Mouse (Mus musculus) forebrain, embryonic 11.5 days (tissue): Measurements from ENCODE around the gene Ankib1. TPM values are rescaled to one million over a fixed set of nuclear protein-coding genes. Genes with fewer than 3 reads are reported as not detected.
A peak's percentile ranks its signal among the peaks of the same experiment; 100 is the strongest.
"Not testable (repeated sequence)": the region's sequence is repeated elsewhere in the genome, so short reads cannot be mapped to it uniquely, and the experiment has no call there.

Experiments
- ATAC-seq: fragments of 200-750 bp; cut with Nextera tagmentation; replicated peaks from 2 replicates; pipeline ENCODE4 v1.8.0; 2017; ENCODE audit warnings: moderate TSS enrichment; ENCODE audit not compliant: low FRiP score
- DNase-seq: peaks from one replicate; pipeline ENCODE4 v3.0.0-alpha.2; 2017; ENCODE audit warnings: low spot score
- H3K27ac ChIP-seq: fragments of 300-500 bp; sonication (generic); 2 replicates; pipeline ENCODE4 v1.5.1; 2014; ENCODE audit warnings: low read depth, low read length
- H3K27me3 ChIP-seq: fragments of 300-500 bp; sonication (generic); 2 replicates; pipeline ENCODE4 v1.6.1; 2014; ENCODE audit warnings: mild to moderate bottlenecking, low read length, mixed read lengths; ENCODE audit not compliant: control insufficient read depth, insufficient read depth
- H3K36me3 ChIP-seq: fragments of 300-500 bp; sonication (generic); 2 replicates; pipeline ENCODE4 v1.6.1; 2014; ENCODE audit warnings: mild to moderate bottlenecking, low read length, moderate library complexity, mixed read lengths; ENCODE audit not compliant: control insufficient read depth, insufficient read depth
- H3K4me1 ChIP-seq: fragments of 300-500 bp; sonication (generic); replicated peaks from 2 replicates; pipeline ENCODE4 v1.6.1; 2014; ENCODE audit warnings: low read length, mixed read lengths; ENCODE audit not compliant: control insufficient read depth, insufficient read depth
- H3K4me2 ChIP-seq: fragments of 300-500 bp; sonication (generic); 2 replicates; pipeline ENCODE4 v1.6.1; 2014; ENCODE audit warnings: low read depth, mild to moderate bottlenecking, low read length, moderate library complexity, mixed read lengths; ENCODE audit not compliant: severe bottlenecking
- H3K4me3 ChIP-seq: fragments of 300-500 bp; sonication (generic); 2 replicates; pipeline ENCODE4 v1.5.1; 2014; ENCODE audit warnings: low read depth, low read length
- H3K9ac ChIP-seq: fragments of 300-500 bp; sonication (generic); 2 replicates; pipeline ENCODE4 v1.6.1; 2014; ENCODE audit warnings: low read length
- H3K9me3 ChIP-seq: fragments of 300-500 bp; sonication (generic); 2 replicates; pipeline ENCODE4 v1.6.1; 2016; ENCODE audit warnings: low read length, mixed read lengths; ENCODE audit not compliant: control insufficient read depth
- WGBS: fragments of 180-500 bp; shearing (Covaris S2); extraction: QIAGEN DNeasy Blood & Tissue Kit; methylation state at CpG from one replicate; pipeline ENCODE4 v1.1.7; 2014; 5-methylcytosine and 5-hydroxymethylcytosine counted together
- polyA plus RNA-seq: library from polyadenylated mRNA; unstranded; fragments of >200 nt; fragmentation: Nextera tagmentation; extraction: Ambion mirVana; gene quantifications from 2 replicates; pipeline ENCODE4 v1.2.1, GENCODE M21; 2014

Ankib1 gene
- polyA plus RNA-seq, 1 experiment from 2014 or later: 17.0 TPM

DNA sequence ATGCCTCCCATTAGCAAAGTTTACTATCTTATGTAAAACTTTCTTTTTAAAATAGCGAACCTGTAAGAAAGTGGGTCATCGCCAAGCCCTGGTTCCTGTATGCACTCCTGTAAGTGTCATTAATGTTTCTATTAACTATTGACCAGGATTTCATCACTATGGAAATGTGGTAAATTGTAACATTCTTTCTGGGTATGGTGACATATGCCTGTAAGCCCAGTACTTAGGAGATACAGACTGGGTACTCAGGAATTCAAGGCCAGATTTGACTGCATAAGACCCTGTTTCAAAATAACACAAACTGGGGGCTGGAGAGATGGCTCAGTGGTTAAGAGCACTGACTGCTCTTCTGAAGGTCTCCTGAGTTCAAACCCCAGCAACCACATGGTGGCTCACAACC, 137.5 kb downstream of the Ankib1 start:
- no peak overlapping the region for H3K27ac ChIP-seq
- no peak overlapping the region for H3K4me2 ChIP-seq
- H3K4me3 ChIP-seq: no peak overlapping the region
- H3K27me3 ChIP-seq: no peaks in the 10 kb centered on the region
- H3K9ac ChIP-seq: no peak overlapping the region
- no peaks in the 10 kb centered on the region for H3K4me1 ChIP-seq
- DNase-seq (no peak), ATAC-seq (no peak)
- WGBS: 90% methylated on average over 2 of the region's 2 CpGs
- H3K9me3 ChIP-seq: no peaks in the 10 kb centered on the region
- H3K36me3 ChIP-seq: no peaks in the 10 kb centered on the region

DNA sequence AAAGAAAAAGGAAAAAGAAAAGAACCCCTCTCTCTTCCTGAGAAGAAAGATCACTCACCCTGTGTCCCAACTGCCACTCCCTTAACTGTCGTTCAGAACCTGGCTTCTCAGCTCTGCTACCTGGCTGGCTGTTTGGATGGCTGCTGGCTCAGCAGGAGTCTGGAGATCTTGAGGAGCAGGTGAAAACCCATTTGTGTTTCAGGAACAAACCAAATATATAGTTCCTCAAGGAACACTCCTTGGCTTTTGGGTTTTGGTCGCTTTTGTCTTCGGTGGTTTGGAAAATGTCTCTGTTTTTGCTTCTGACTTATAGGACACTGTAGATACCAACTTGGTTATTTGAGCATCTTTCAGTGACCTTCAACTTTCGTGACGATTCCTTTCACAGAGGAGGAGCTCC, 145.6 kb downstream of the Ankib1 start, which contains the start of gene Gatad1:
Gene Gatad1, minus strand, starts transcription at position 101 of the 400 bp plus-strand sequence.
- no peak for DNase-seq
- Histone ChIP-seq H3K9me3 (no peaks in the 10 kb centered on the region), H3K9ac (no peak within 1 kb of the TSS), H3K27ac (no peak within 1 kb of the TSS), H3K36me3 (no peaks in the 10 kb centered on the region), H3K4me2 (no peak within 1 kb of the TSS), H3K4me1 (no peaks in the 10 kb centered on the region), H3K27me3 (no peaks in the 10 kb centered on the region), H3K4me3 (no peak within 1 kb of the TSS)
- ATAC-seq: no peak
- WGBS: 79% methylated on average over 5 of the region's 5 CpGs

DNA sequence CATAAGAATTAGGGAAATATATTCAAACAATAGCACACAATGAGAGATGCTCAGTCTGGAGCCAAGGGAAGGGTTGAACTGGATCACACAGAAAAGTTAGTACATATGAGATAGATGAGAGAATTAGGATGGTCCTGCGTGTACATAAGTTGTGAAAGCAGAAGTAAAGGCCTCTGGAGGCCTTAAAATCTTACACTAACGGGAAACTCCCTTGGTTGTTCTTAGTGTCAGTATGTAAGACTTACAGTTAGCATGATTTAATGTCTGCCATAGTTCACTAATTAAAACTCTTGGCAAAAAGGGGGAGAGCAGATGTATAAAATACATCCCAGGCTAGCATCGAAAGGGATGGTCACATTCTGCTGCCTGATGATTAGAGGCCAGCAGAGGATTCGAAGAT, 148.9 kb downstream of the Ankib1 start:
- Histone ChIP-seq H3K4me3 (no peak overlapping the region), H3K9me3 (no peaks in the 10 kb centered on the region), H3K27ac (no peak overlapping the region), H3K27me3 (no peaks in the 10 kb centered on the region), H3K4me2 (no peak overlapping the region), H3K36me3 (no peaks in the 10 kb centered on the region), H3K9ac (no peak overlapping the region), H3K4me1 (no peaks in the 10 kb centered on the region)
- no peak for ATAC-seq
- WGBS: 91% methylated on average over 4 of the region's 4 CpGs
- DNase-seq: no peak

DNA sequence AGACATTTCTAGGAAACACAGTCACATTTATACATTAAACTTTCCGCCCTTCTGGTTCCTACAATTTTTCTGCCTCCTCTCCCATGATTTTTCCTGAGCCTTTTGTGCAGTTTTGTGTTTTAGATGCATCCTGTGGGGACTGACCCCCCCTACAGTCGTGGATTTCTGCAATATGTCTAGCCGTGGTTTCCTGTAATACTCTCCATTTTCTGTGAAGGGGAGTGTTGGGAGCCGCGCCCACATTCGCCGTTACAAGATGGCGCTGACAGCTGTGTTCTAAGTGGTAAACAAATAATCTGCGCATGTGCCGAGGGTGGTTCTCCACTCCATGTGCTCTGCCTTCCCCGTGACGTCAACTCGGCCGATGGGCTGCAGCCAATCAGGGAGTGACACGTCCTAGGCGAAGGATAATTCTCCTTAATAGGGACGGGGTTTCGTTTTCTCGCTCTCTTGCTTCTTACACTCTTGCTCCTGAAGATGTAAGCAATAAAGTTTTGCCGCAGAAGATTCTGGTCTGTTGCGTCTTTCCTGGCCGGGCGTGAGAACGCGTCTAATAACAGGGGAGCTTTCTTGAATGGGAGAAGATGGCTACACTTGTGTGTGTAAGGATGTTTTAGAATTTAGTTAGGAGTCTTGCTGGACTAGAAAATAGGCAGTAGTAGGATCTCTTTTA, 149.7 kb downstream of the Ankib1 start:
- H3K36me3 ChIP-seq, H3K27ac ChIP-seq, ATAC-seq, H3K9ac ChIP-seq, DNase-seq, H3K27me3 ChIP-seq, H3K4me3 ChIP-seq, H3K4me1 ChIP-seq, H3K9me3 ChIP-seq, H3K4me2 ChIP-seq: not testable (repeated sequence)
- 93% methylated on average over 15 of the region's 25 CpGs for WGBS

DNA sequence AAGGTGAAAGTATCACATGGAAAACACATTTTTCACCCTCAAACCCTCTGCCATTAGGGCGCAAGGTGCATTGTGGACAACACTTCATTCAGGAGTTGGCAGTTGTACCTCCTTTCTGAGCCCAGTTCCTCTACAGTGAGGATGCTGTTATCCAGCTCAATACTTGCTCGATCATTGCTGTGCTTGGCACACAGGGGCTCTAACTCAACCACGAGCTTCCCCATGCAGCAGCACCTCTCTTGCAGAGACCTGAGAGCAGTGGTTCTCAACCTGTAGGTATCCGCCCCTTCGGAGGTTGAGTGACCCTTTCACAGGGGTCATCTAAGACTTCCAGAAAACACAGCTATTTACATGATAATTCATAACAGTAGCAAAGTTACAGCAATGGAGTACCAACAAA, 151.1 kb downstream of the Ankib1 start:
- Histone ChIP-seq H3K4me3 (no peak overlapping the region), H3K27ac (no peak overlapping the region), H3K4me1 (no peaks in the 10 kb centered on the region), H3K27me3 (no peaks in the 10 kb centered on the region), H3K36me3 (no peaks in the 10 kb centered on the region), H3K4me2 (no peak overlapping the region), H3K9me3 (no peaks in the 10 kb centered on the region), H3K9ac (no peak overlapping the region)
- DNase-seq: no peak
- WGBS: 88% methylated on average over 5 of the region's 5 CpGs
- no peak for ATAC-seq

DNA sequence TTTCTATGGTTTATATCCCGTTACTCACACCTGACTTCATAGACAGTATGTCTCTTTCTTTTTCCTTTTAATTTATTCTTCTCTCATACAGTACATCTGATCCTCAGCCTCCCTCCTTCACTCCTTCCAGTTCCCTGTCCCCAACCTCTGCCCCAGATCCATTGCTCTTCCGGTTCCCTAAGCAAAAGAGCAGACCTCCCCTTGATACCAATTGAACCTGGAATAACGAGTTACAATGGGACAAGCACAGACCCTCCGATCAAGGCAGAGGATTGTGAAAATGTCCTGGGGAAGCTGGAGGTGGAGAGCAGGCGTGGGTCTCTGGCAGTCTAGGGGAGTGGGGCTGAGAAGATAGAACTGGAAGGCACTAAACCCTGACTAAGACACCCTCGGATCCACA, 151.8 kb downstream of the Ankib1 start, which contains the start of gene Tmbim7:
Gene Tmbim7, plus strand, starts transcription at position 301 of the 400 bp plus-strand sequence.
- no peak for DNase-seq
- no peak within 1 kb of the TSS for H3K4me3 ChIP-seq
- no peaks in the 10 kb centered on the region for H3K36me3 ChIP-seq
- H3K4me1 ChIP-seq: no peaks in the 10 kb centered on the region
- H3K9me3 ChIP-seq: no peaks in the 10 kb centered on the region
- no peak within 1 kb of the TSS for H3K4me2 ChIP-seq
- no peak for ATAC-seq
- WGBS: 71% methylated on average over 6 of the region's 6 CpGs
- H3K9ac ChIP-seq: no peak within 1 kb of the TSS
- no peak within 1 kb of the TSS for H3K27ac ChIP-seq
- no peaks in the 10 kb centered on the region for H3K27me3 ChIP-seq

DNA sequence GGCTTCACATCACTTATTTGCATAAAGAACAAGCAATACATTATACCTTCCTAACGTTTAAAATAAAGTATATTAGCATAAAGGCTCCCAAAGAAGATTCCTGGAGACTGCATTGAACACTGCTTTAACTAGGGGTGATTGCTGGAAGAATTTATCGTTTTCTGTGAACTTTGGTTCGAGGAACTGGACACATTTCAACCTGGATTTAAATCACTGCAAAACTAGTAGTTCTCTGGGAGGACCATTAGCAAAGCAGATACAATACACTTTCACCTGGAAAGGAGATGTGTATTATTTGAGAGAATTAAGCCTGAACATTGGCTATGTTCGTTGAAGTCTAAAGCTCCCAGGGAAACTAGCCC, 153.9 kb downstream of the Ankib1 start:
- no peaks in the 10 kb centered on the region for H3K27me3 ChIP-seq
- no peak for DNase-seq
- H3K27ac ChIP-seq: no peak overlapping the region
- WGBS: 73% methylated on average over 4 of the region's 4 CpGs
- no peaks in the 10 kb centered on the region for H3K36me3 ChIP-seq
- 0 out of 2 replicates have a peak, but pooled peaks cover 2% of the 10 kb centered on the region for H3K4me1 ChIP-seq
- no peaks in the 10 kb centered on the region for H3K9me3 ChIP-seq
- no peak overlapping the region for H3K9ac ChIP-seq
- no peak overlapping the region for H3K4me2 ChIP-seq
- no peak overlapping the region for H3K4me3 ChIP-seq
- ATAC-seq: no peak

DNA sequence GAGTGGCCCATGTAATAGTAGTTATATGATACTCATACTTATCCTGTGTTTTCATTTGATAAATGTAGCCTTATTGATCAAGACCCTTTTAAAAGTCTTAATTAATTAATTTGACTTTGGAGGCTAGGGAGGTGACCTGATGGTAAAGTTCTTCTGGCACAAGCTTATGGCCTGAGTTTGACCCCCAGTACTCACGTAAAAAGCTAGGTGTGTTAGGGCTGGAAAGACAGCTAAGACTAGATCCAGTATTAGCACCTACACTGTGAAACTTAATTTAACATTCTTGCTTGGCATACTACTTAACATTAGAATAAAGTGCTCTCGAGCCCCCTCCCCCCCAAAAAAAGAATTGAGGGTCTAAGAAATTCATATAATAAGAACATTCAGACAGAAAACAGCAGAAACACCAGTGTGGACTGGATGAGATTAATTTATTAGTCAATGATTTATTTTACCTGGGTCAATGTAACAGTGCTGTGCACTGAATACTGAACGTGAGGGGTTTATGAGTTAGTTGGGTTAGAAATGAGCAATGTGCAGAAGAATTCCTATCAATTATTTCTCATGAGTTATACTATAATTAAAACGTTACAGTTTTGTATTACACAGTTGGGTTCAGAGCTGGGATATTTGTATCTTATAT, 154.4 kb downstream of the Ankib1 start:
- Histone ChIP-seq H3K9ac (no peak overlapping the region), H3K27ac (no peak overlapping the region), H3K36me3 (no peaks in the 10 kb centered on the region; the same call in 1 of the 2 replicates), H3K27me3 (no peaks in the 10 kb centered on the region), H3K4me2 (0 out of 2 replicates have a peak overlapping the region, but pooled peaks have one; percentile 3), H3K9me3 (no peaks in the 10 kb centered on the region), H3K4me1 (0 out of 2 replicates have a peak, but pooled peaks cover 2% of the 10 kb centered on the region), H3K4me3 (no peak overlapping the region)
- DNase-seq (no peak), ATAC-seq (peak; percentile 25)
- 56% methylated on average over 4 of the region's 4 CpGs for WGBS
